Mouse (Mus musculus): Measurements from ENCODE around the gene Adgrl3. TPM values are rescaled to one million over a fixed set of nuclear protein-coding genes. Genes with fewer than 3 reads are reported as not detected.

The Adgrl3 gene
- polyA plus RNA-seq, 1 experiment = 17.1 TPM

DNA sequence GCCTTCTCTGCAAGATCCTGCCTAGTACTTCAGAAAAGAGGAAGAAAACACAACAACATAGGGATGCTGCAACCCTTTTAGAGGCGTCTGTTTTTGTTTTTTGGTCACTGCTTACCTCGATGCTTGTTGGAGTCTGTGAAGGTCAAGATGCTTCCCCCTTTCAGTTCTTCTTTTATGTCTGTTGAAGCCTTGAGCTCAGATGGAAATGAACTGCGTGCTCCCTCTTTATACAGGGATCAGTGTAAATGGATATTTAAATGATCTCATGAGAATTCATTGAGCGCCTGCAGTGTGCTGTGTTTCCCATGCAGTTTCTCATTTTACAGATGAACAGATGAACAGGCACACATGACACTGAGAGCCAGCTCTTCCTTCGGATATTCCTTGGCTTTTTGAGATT lies 136.9 kb downstream of the Adgrl3 start:
- Histone ChIP-seq H3K36me3 (ENCODE audit: control insufficient read depth, insufficient read depth, low read length) (no peaks in the 10 kb centered on the region), H3K27ac (ENCODE audit: control insufficient read depth, insufficient read depth, low read depth, low read length) (no peak overlapping the region)
- TF ChIP-seq CTCF (IDR thresholded peaks at IDR 0.05; ENCODE audit: control insufficient read depth, insufficient read depth, insufficient replicate concordance, low read depth, low read length) = no peak
- no peak for TF ChIP-seq POLR2A (IDR thresholded peaks at IDR 0.05; ENCODE audit: control insufficient read depth, low read depth, low read length)

DNA sequence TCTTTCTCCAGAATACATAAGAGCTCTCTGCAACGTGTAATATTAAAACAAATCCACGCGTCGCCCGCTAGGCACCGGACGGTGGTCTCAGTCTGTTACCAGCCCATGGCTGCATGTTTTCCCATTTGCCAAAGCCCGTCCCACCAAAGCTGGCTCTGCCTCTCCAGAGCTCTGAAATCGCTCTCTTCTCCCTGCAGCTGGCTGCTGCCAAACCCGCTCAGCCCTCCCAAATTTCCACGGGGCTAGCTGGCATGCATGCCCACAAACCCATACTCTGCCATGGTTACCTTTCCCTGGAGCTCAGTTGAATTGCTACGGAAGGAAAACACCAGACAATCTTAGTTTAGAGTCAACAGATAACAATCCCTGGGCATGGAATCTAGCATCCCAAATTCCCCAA lies 139.1 kb downstream of the Adgrl3 start:
- H3K27ac ChIP-seq (ENCODE audit: control insufficient read depth, insufficient read depth, low read depth, low read length) = no peak overlapping the region
- no peak for TF ChIP-seq CTCF (IDR thresholded peaks at IDR 0.05; ENCODE audit: control insufficient read depth, insufficient read depth, insufficient replicate concordance, low read depth, low read length)
- TF ChIP-seq POLR2A (IDR thresholded peaks at IDR 0.05; ENCODE audit: control insufficient read depth, low read depth, low read length) = no peak
- no peaks in the 10 kb centered on the region for H3K27me3 ChIP-seq (ENCODE audit: control insufficient read depth, insufficient read depth, low read length)
- no peaks in the 10 kb centered on the region for H3K36me3 ChIP-seq (ENCODE audit: control insufficient read depth, insufficient read depth, low read length)
- no peak overlapping the region for H3K4me3 ChIP-seq (ENCODE audit: control insufficient read depth, low read depth, low read length)
- no peaks in the 10 kb centered on the region; the same call in 1 of the 2 replicates for H3K4me1 ChIP-seq (ENCODE audit: control insufficient read depth, insufficient read depth, low read length)

More for the DNA sequence above, 136.9 kb downstream of the Adgrl3 start:
- Histone ChIP-seq H3K27me3 (ENCODE audit: control insufficient read depth, insufficient read depth, low read length) (no peaks in the 10 kb centered on the region), H3K4me1 (ENCODE audit: control insufficient read depth, insufficient read depth, low read length) (no peaks in the 10 kb centered on the region; the same call in 1 of the 2 replicates), H3K4me3 (ENCODE audit: control insufficient read depth, low read depth, low read length) (no peak overlapping the region)

DNA sequence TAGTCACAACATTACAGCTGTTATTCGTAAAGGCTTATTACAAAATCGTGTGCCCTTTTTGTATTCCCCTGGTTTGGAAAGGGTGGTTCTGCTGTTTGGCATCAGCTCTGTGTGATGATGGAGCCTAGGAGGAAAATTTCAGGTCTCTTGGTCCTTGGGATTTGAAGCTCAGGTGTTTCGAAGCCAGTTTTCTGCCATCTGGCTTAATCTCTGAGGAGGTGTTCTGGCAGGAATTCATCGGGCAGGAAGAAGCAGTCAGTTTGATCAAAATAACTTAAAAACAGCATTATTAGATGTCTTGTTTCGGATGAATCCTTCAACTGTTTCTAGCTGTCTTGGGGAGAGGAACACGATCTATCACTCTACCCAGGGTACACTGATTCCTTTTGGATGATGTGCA lies 140.5 kb downstream of the Adgrl3 start:
- no peaks in the 10 kb centered on the region for H3K27me3 ChIP-seq (ENCODE audit: control insufficient read depth, insufficient read depth, low read length)
- no peak overlapping the region for H3K4me3 ChIP-seq (ENCODE audit: control insufficient read depth, low read depth, low read length)
- no peaks in the 10 kb centered on the region; the same call in 1 of the 2 replicates for H3K4me1 ChIP-seq (ENCODE audit: control insufficient read depth, insufficient read depth, low read length)
- H3K27ac ChIP-seq (ENCODE audit: control insufficient read depth, insufficient read depth, low read depth, low read length) = no peak overlapping the region
- TF ChIP-seq CTCF (IDR thresholded peaks at IDR 0.05; ENCODE audit: control insufficient read depth, insufficient read depth, insufficient replicate concordance, low read depth, low read length) (no peak), POLR2A (IDR thresholded peaks at IDR 0.05; ENCODE audit: control insufficient read depth, low read depth, low read length) (no peak)
- H3K36me3 ChIP-seq (ENCODE audit: control insufficient read depth, insufficient read depth, low read length) = no peaks in the 10 kb centered on the region

DNA sequence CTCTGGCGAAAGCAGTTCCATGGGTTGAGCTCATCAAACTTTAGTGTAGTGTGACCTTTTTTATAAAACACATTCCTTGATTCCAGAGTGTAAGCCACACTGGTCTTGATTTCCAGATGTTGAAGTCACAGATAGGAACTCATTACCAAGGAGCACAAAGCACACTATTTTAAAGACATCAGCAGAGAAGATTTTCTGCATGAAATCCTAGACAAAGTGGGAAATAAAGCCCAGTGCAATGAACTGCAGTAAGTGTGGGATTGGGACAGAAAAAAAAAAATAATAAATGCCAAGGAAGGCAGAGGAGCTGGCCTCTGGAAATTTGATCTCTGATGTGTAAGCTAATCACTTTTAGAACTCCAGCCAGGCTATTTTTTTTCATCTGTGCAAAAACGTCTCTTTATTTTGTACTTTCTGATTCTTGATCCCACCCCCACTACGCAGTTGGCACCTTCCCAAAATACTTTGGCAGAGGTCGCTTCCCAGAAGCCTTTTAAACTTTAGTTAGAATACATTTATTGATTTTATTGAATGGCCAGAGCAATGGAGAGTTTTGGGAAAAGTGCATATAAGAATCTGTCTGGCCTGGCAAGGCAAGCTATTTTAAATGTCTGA lies 169.0 kb downstream of the Adgrl3 start:
- no peak overlapping the region for H3K4me3 ChIP-seq (ENCODE audit: control insufficient read depth, low read depth, low read length)
- no peak for TF ChIP-seq POLR2A (IDR thresholded peaks at IDR 0.05; ENCODE audit: control insufficient read depth, low read depth, low read length)
- no peak for TF ChIP-seq CTCF (IDR thresholded peaks at IDR 0.05; ENCODE audit: control insufficient read depth, insufficient read depth, insufficient replicate concordance, low read depth, low read length)
- H3K4me1 ChIP-seq (ENCODE audit: control insufficient read depth, insufficient read depth, low read length) = no peaks in the 10 kb centered on the region
- no peaks in the 10 kb centered on the region for H3K27me3 ChIP-seq (ENCODE audit: control insufficient read depth, insufficient read depth, low read length)
- H3K27ac ChIP-seq (ENCODE audit: control insufficient read depth, insufficient read depth, low read depth, low read length) = no peak overlapping the region
- no peaks in the 10 kb centered on the region for H3K36me3 ChIP-seq (ENCODE audit: control insufficient read depth, insufficient read depth, low read length)

DNA sequence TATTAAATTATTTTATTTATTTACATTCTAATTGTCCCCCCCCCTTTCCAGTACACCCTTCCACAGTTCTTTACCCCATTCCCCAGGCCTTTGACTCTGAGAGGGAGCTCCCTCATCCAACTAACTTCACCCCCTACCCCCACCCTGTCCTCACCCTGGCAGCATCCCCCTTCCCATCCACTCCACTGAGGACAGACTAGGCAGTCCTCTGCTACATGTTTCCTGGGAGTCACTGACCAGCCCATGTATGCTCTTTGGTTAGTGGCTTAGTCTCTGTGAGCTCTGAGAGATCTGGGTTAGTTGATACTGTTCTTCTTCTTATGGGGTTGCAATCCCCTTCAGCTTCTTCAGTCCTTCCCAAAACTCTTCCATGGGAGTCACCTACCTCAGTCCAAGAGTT lies 180.4 kb downstream of the Adgrl3 start:
- H3K4me3 ChIP-seq (ENCODE audit: control insufficient read depth, low read depth, low read length) = no peak overlapping the region
- H3K27me3 ChIP-seq (ENCODE audit: control insufficient read depth, insufficient read depth, low read length) = no peaks in the 10 kb centered on the region
- no peak for TF ChIP-seq POLR2A (IDR thresholded peaks at IDR 0.05; ENCODE audit: control insufficient read depth, low read depth, low read length)
- TF ChIP-seq CTCF (IDR thresholded peaks at IDR 0.05; ENCODE audit: control insufficient read depth, insufficient read depth, insufficient replicate concordance, low read depth, low read length) = no peak
- H3K4me1 ChIP-seq (ENCODE audit: control insufficient read depth, insufficient read depth, low read length) = no peaks in the 10 kb centered on the region
- no peak overlapping the region for H3K27ac ChIP-seq (ENCODE audit: control insufficient read depth, insufficient read depth, low read depth, low read length)
- H3K36me3 ChIP-seq (ENCODE audit: control insufficient read depth, insufficient read depth, low read length) = no peaks in the 10 kb centered on the region

DNA sequence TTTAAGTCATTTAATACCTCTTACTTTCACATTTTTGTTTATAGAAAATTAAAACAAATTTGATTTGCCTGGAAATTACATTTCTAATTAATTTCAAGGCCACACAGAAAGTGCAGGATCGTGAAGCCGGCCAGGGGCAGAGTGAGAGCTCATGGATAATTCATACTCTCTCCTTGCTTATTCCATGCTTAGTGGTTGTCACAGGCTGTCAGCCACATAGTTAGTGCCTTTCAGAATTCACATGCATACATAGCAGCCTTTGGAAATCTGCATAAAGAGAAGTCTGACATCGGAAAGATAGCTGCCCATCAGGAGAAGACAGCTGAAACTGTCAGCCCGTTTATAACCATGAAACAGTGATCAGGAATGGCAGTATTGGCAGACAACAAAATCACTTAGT lies 181.9 kb downstream of the Adgrl3 start:
- Histone ChIP-seq H3K27me3 (ENCODE audit: control insufficient read depth, insufficient read depth, low read length) (no peaks in the 10 kb centered on the region), H3K27ac (ENCODE audit: control insufficient read depth, insufficient read depth, low read depth, low read length) (no peak overlapping the region), H3K4me1 (ENCODE audit: control insufficient read depth, insufficient read depth, low read length) (no peaks in the 10 kb centered on the region), H3K4me3 (ENCODE audit: control insufficient read depth, low read depth, low read length) (no peak overlapping the region), H3K36me3 (ENCODE audit: control insufficient read depth, insufficient read depth, low read length) (no peaks in the 10 kb centered on the region)
- TF ChIP-seq POLR2A (IDR thresholded peaks at IDR 0.05; ENCODE audit: control insufficient read depth, low read depth, low read length) (no peak), CTCF (IDR thresholded peaks at IDR 0.05; ENCODE audit: control insufficient read depth, insufficient read depth, insufficient replicate concordance, low read depth, low read length) (no peak)

DNA sequence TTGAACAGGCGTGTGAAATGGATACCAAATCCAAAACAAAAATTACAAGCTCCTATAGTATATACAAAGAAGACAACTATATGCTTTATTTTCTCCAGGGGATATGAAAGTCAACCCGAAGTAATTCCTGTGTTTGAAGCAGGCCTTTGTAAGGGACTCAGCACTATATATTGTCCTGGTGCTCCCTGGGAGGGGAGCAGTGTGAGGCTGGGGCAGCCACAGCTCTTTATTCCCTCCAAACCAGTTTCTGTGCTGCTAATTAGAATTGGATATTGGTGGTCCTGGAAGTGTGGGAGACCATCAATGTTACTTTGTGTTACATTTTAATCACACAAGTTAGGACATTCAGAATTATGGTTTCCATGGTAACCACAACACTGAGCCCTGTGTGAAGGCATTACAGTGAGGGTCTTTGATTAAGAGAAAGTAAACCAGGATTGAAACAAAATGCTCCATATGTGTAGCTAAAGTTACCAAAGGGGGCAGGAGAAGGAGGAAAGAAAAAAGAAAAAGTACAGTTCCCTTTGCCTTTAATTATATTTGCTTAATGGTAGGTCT lies 198.6 kb downstream of the Adgrl3 start:
- H3K36me3 ChIP-seq (ENCODE audit: control insufficient read depth, insufficient read depth, low read length) = no peaks in the 10 kb centered on the region
- no peak overlapping the region for H3K27ac ChIP-seq (ENCODE audit: control insufficient read depth, insufficient read depth, low read depth, low read length)
- H3K4me3 ChIP-seq (ENCODE audit: control insufficient read depth, low read depth, low read length) = no peak overlapping the region
- TF ChIP-seq POLR2A (IDR thresholded peaks at IDR 0.05; ENCODE audit: control insufficient read depth, low read depth, low read length) (no peak), CTCF (IDR thresholded peaks at IDR 0.05; ENCODE audit: control insufficient read depth, insufficient read depth, insufficient replicate concordance, low read depth, low read length) (no peak)
- H3K27me3 ChIP-seq (ENCODE audit: control insufficient read depth, insufficient read depth, low read length) = no peaks in the 10 kb centered on the region
- no peaks in the 10 kb centered on the region for H3K4me1 ChIP-seq (ENCODE audit: control insufficient read depth, insufficient read depth, low read length)
